In genomic region chr6:82457163-82457763, GRCm38 (mm10) we compare ENCODE assay signal across 29 mouse cellular contexts. TPM values are rescaled to one million over a fixed set of nuclear protein-coding genes. Genes with fewer than 3 reads are reported as not detected.
"Had no signal": no experiment of that assay in that cellular context is flagged by ENCODE, and none has a peak within 500 bp of the region (broad histone marks: within the 10 kb centered on the region; RNA-seq: fewer than 3 reads in every experiment).

No protein-coding gene starts in this region.

- H3K27ac ChIP-seq: heart, embryonic 10.5 days; hindbrain, embryonic 13.5 days; hindbrain, embryonic 15.5 days; hindbrain, postnatal 0 days; limb, embryonic 13.5 days; limb, embryonic 15.5 days; liver, embryonic 12.5 days; liver, embryonic 14.5 days had no signal

- H3K9ac ChIP-seq: forebrain, postnatal 0 days; heart, embryonic 12.5 days; hindbrain, embryonic 13.5 days; hindbrain, embryonic 15.5 days; limb, embryonic 13.5 days; limb, embryonic 15.5 days; liver, embryonic 12.5 days; liver, embryonic 14.5 days had no signal

- H3K4me2 ChIP-seq: heart, embryonic 12.5 days; hindbrain, embryonic 13.5 days; hindbrain, embryonic 15.5 days; limb, embryonic 13.5 days; limb, embryonic 15.5 days; liver, embryonic 12.5 days had no signal

- H3K27me3 ChIP-seq: hindbrain, embryonic 13.5 days; hindbrain, embryonic 15.5 days had no signal

- H3K4me1 ChIP-seq: heart, embryonic 10.5 days; liver, embryonic 12.5 days had no signal

- H3K4me3 ChIP-seq: heart, embryonic 10.5 days; heart, embryonic 12.5 days; hindbrain, embryonic 13.5 days; hindbrain, embryonic 15.5 days; limb, embryonic 13.5 days; limb, embryonic 15.5 days; liver, embryonic 12.5 days had no signal

- ATAC-seq: forebrain, postnatal 0 days; hindbrain, postnatal 0 days; intestine, embryonic 16.5 days; liver, embryonic 12.5 days had no signal

- DNase-seq: forebrain, postnatal 0 days; gastrocnemius, postnatal 14 days; gastrocnemius, postnatal 36 days; heart, adult 18-20 months; heart, postnatal 10 days; heart, postnatal 36 days; kidney, adult 18-20 months; kidney, adult 9 months; kidney, postnatal 25 days; layer of hippocampus, adult 9-11 months; layer of hippocampus, postnatal 36 days; left cerebral cortex, postnatal 4 days; lung, adult 18-20 months had no signal

- H3K36me3 ChIP-seq: heart, embryonic 10.5 days; heart, embryonic 12.5 days; hindbrain, embryonic 13.5 days; hindbrain, embryonic 15.5 days; limb, embryonic 13.5 days; limb, embryonic 15.5 days; liver, embryonic 12.5 days had no signal

- H3K9me3 ChIP-seq: heart, embryonic 10.5 days; heart, embryonic 12.5 days; hindbrain, embryonic 13.5 days; hindbrain, embryonic 15.5 days; limb, embryonic 13.5 days; limb, embryonic 15.5 days; liver, embryonic 12.5 days had no signal

RNA-seq across cellular contexts. Expression of gene Tacr1, which starts 55.1 kb away (rescaled TPM):
- total RNA-seq: gastrocnemius, adult 18-20 months; gastrocnemius, adult 8-10 months; gastrocnemius, postnatal 14 days; gastrocnemius, postnatal 36 days; heart, adult 8-10 months; heart, postnatal 10 days; heart, postnatal 36 days; hematopoietic stem cell, adult 5-6 weeks; liver, adult 2 months had no signal
- polyA plus RNA-seq: liver, adult 2 months; liver, embryonic 12.5 days; liver, embryonic 14.5 days; liver, embryonic 16.5 days had no signal
